Mouse (Mus musculus): Measurements from ENCODE around the gene Hist1h2bq. TPM values are rescaled to one million over a fixed set of nuclear protein-coding genes. Genes with fewer than 3 reads are reported as not detected.
"Not testable (repeated sequence)": the region's sequence is repeated elsewhere in the genome, so short reads cannot be mapped to it uniquely, and the experiment has no call there.

Gene Hist1h2bq
- polyA plus RNA-seq (2015; fragmentation: Nextera tagmentation; extraction: Ambion mirVana) = 12.2 and 13.7 TPM in 2 replicates

DNA sequence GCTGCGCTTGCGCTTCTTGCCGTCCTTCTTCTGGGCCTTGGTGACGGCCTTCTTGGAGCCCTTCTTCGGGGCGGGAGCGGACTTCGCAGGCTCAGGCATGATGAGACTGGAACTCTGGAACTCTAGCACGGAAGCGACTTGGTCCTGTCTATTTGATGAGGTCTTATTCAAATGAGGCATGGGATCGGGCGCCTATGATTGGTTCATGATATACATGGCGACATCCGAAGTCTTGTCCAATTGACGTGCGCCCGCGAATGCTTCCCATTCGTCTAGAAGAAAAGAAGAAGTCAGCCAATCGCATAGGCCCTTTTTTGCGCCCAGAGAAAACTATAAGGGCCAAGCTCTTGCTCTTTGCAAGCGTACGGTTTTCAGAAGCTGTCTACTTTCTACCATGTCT lies at the start of gene Hist1h2bq, which contains the start of gene Hist1h2ao:
Gene Hist1h2bq, minus strand, starts transcription at position 125 of the 400 bp plus-strand sequence.
Gene Hist1h2ao, plus strand, starts transcription at position 393 of the 400 bp plus-strand sequence.
- DNase-seq (ENCODE audit: low spot score); H3K9me3 ChIP-seq (replicated peaks; ENCODE audit: low read length); H3K4me3 ChIP-seq (replicated peaks; ENCODE audit: low read depth, low read length); H3K36me3 ChIP-seq (ENCODE audit: insufficient read depth, low read length); H3K4me1 ChIP-seq (replicated peaks; ENCODE audit: insufficient read depth, low read length); H3K27ac ChIP-seq; H3K9ac ChIP-seq (ENCODE audit: low read depth, low read length); H3K27me3 ChIP-seq (ENCODE audit: insufficient read depth, low read length); H3K4me2 ChIP-seq (ENCODE audit: low read length): not testable (repeated sequence)
- no CpG with 5 or more reads among the region's 23 CpGs for WGBS
- ATAC-seq (replicated peaks; ENCODE audit: low FRiP score, low read depth) = peak; percentile 97

DNA sequence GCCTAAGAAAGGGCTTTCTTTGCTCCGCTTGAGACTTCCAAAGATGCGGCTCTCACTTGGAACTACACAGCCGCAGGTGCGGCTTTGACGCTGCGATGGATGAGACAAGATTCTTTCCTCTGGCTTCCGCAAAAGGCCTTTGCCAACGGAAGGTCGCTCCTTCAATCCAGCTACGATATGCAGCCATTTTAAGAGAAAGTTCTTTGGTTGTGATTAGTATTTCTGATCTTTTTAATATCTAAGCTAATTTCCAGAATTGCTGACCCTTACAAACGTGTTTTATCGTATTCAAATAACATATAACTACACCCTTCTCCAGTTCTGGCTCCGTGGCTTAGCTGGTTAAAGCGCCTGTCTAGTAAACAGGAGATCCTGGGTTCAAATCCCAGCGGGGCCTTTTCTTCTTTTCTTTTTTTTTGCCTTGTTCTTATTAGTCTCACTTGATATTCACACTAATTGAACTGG lies 45.7 kb upstream of the Hist1h2bq start:
- Histone ChIP-seq H3K4me3 (replicated peaks; ENCODE audit: low read depth, low read length) (peak overlapping the region; percentile 36), H3K36me3 (ENCODE audit: insufficient read depth, low read length) (no peaks in the 10 kb centered on the region), H3K4me2 (ENCODE audit: low read length) (peak overlapping the region; percentile 61), H3K27ac (no peak overlapping the region), H3K9me3 (replicated peaks; ENCODE audit: low read length) (no peaks in the 10 kb centered on the region), H3K27me3 (ENCODE audit: insufficient read depth, low read length) (no peaks in the 10 kb centered on the region), H3K4me1 (replicated peaks; ENCODE audit: insufficient read depth, low read length) (no peaks in the 10 kb centered on the region), H3K9ac (ENCODE audit: low read depth, low read length) (0 out of 2 replicates have a peak overlapping the region, but pooled peaks have one; percentile 18)
- ATAC-seq (replicated peaks; ENCODE audit: low FRiP score, low read depth) = no peak
- DNase-seq (ENCODE audit: low spot score) = peak; percentile 49
- 4% methylated on average over 15 of the region's 15 CpGs for WGBS
- no peak for TF ChIP-seq CTCF (IDR thresholded peaks at IDR 0.05; ENCODE audit: low read depth)

- no peak for TF ChIP-seq CTCF (IDR thresholded peaks at IDR 0.05; ENCODE audit: low read depth)
- Histone ChIP-seq H3K4me2 (ENCODE audit: low read length) (peak overlapping the region; percentile 61; the same call in 1 of the 2 replicates), H3K27me3 (ENCODE audit: insufficient read depth, low read length) (no peaks in the 10 kb centered on the region), H3K9ac (ENCODE audit: low read depth, low read length) (no peak overlapping the region), H3K4me3 (replicated peaks; ENCODE audit: low read depth, low read length) (peak overlapping the region; percentile 36), H3K36me3 (ENCODE audit: insufficient read depth, low read length) (no peaks in the 10 kb centered on the region), H3K9me3 (replicated peaks; ENCODE audit: low read length) (no peaks in the 10 kb centered on the region), H3K4me1 (replicated peaks; ENCODE audit: insufficient read depth, low read length) (no peaks in the 10 kb centered on the region), H3K27ac (no peak overlapping the region)
- WGBS = 8% methylated on average over 11 of the region's 11 CpGs
- DNase-seq (ENCODE audit: low spot score) = peak; percentile 39
- ATAC-seq (replicated peaks; ENCODE audit: low FRiP score, low read depth) = 0 out of 2 replicates have a peak, but pooled peaks have one; percentile 54
Measured at GRCm38 (mm10) chr13:21855146-21855545, 45.1 kb upstream of the Hist1h2bq start.

DNA sequence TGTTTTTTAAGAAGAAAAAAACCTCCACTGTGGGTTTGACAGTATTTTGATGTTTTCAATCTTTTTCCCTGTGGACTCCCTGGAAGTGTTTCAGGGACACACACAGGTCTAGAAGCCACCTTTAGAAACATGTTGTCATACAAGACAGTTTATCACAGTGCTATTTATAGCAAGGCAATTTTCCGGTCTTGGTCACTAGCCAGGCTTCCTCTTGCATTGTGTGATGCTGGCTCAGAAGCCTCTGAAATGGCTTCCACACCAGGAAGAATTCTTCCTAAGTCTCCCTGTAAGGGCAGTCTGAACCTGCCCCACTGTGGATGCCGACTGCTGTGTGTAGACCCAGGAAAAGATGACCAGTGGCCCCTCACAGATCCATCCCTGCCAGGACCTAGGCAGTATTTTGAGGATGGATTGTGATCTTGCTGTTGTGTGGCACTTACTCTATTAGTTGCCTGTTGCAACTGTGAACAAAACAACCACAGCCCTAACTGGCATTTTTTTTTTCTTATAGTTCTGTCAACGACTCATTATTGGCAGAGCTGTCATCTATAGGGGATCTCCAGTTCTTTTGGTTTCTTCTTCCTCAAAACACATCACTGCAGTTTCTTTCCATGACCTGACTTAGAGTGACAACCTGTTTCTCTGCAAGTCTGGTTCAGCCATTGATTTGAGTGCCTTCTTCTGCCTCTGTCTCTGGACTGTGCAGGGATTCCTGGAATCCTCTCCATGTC lies 42.4 kb upstream of the Hist1h2bq start:
- no peaks in the 10 kb centered on the region for H3K27me3 ChIP-seq (ENCODE audit: insufficient read depth, low read length)
- H3K4me3 ChIP-seq (replicated peaks; ENCODE audit: low read depth, low read length) = no peak overlapping the region
- DNase-seq (ENCODE audit: low spot score) = peak; percentile 21
- no peak overlapping the region for H3K9ac ChIP-seq (ENCODE audit: low read depth, low read length)
- no peaks in the 10 kb centered on the region for H3K4me1 ChIP-seq (replicated peaks; ENCODE audit: insufficient read depth, low read length)
- H3K36me3 ChIP-seq (ENCODE audit: insufficient read depth, low read length) = no peaks in the 10 kb centered on the region
- ATAC-seq (replicated peaks; ENCODE audit: low FRiP score, low read depth) = no peak
- H3K27ac ChIP-seq = no peak overlapping the region
- 62% methylated on average over 3 of the region's 3 CpGs for WGBS
- no peak overlapping the region for H3K4me2 ChIP-seq (ENCODE audit: low read length)
- no peak for TF ChIP-seq CTCF (IDR thresholded peaks at IDR 0.05; ENCODE audit: low read depth)
- no peaks in the 10 kb centered on the region for H3K9me3 ChIP-seq (replicated peaks; ENCODE audit: low read length)

DNA sequence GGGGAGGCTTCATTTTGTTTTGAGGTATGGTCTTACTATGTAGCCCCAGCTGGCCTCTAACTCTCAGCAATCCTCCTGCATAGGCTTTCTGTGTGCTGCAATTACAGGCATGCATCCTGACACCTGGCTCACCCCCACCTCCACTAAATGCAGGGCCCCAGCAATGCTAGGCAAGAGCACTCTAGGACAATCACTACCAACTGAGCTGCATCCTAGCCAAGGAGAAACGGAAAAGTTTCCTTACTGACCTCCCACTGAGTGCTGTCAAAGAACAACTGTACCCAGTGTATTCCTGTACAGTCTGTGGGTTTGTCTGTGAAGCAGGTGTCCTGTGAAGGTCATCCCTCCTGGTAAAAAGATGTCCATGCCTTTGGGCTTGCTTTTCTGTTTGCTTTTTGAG lies 40.7 kb upstream of the Hist1h2bq start:
- H3K9ac ChIP-seq (ENCODE audit: low read depth, low read length); H3K36me3 ChIP-seq (ENCODE audit: insufficient read depth, low read length); H3K9me3 ChIP-seq (replicated peaks; ENCODE audit: low read length); H3K4me2 ChIP-seq (ENCODE audit: low read length); H3K4me1 ChIP-seq (replicated peaks; ENCODE audit: insufficient read depth, low read length); H3K4me3 ChIP-seq (replicated peaks; ENCODE audit: low read depth, low read length); H3K27me3 ChIP-seq (ENCODE audit: insufficient read depth, low read length); ATAC-seq (replicated peaks; ENCODE audit: low FRiP score, low read depth); H3K27ac ChIP-seq; DNase-seq (ENCODE audit: low spot score): not testable (repeated sequence)
- WGBS = 50% methylated on average over 1 of the region's 1 CpGs

DNA sequence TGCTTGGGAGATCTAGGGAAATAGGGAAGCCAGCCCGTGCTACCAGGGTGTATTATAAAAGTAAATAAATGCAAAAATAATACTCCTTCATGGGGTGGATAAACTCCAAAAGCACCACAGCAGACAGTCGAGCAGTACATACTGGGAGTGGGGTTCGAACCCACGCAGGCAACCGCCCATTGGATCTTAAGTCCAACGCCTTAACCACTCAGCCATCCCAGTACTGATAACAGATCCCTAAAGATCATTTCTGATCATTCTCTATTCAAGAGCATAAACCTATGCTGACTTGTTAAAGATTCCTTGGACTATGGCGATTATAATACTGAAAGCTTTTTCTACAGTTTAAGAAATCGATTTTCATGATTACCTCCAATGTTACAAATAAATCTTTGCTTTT lies 37.9 kb upstream of the Hist1h2bq start:
- DNase-seq (ENCODE audit: low spot score) (no peak), ATAC-seq (replicated peaks; ENCODE audit: low FRiP score, low read depth) (no peak)
- Histone ChIP-seq H3K9me3 (replicated peaks; ENCODE audit: low read length) (no peaks in the 10 kb centered on the region), H3K27me3 (ENCODE audit: insufficient read depth, low read length) (no peaks in the 10 kb centered on the region), H3K9ac (ENCODE audit: low read depth, low read length) (no peak overlapping the region), H3K36me3 (ENCODE audit: insufficient read depth, low read length) (no peaks in the 10 kb centered on the region), H3K4me1 (replicated peaks; ENCODE audit: insufficient read depth, low read length) (no peaks in the 10 kb centered on the region), H3K4me2 (ENCODE audit: low read length) (no peak overlapping the region), H3K27ac (no peak overlapping the region), H3K4me3 (replicated peaks; ENCODE audit: low read depth, low read length) (no peak overlapping the region)
- WGBS = 40% methylated on average over 8 of the region's 8 CpGs
- TF ChIP-seq CTCF (IDR thresholded peaks at IDR 0.05; ENCODE audit: low read depth) = no peak

DNA sequence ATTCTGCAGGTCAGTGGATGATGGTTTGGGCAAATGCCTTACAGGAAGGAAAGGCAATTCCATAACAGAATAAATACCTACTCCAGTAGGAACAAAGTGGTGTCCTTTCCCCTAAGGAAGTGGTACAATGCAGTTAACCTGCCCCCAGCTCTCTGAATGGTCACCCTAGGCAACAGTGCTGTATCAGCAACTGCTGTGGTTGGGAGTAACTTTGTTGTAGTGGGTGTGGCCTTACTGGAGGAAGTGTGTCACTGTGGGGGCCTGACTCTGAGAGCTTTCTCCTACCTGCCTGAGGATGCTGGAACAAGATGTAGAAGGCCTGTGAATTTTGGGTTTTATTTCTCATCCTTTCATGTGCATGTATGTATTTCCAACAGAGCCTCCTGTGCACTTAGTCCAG lies 36.4 kb upstream of the Hist1h2bq start:
- H3K36me3 ChIP-seq (ENCODE audit: insufficient read depth, low read length); H3K27ac ChIP-seq; H3K4me1 ChIP-seq (replicated peaks; ENCODE audit: insufficient read depth, low read length); H3K4me2 ChIP-seq (ENCODE audit: low read length); DNase-seq (ENCODE audit: low spot score); H3K27me3 ChIP-seq (ENCODE audit: insufficient read depth, low read length); ATAC-seq (replicated peaks; ENCODE audit: low FRiP score, low read depth); H3K4me3 ChIP-seq (replicated peaks; ENCODE audit: low read depth, low read length); H3K9ac ChIP-seq (ENCODE audit: low read depth, low read length); H3K9me3 ChIP-seq (replicated peaks; ENCODE audit: low read length): not testable (repeated sequence)

GRCm38 (mm10) chr13:21840508-21840907 lies 30.5 kb upstream of the Hist1h2bq start:
- no CpG with 5 or more reads among the region's 4 CpGs for WGBS

GRCm38 (mm10) chr13:21833461-21833860 lies 23.5 kb upstream of the Hist1h2bq start, which contains the start of the genes Hist1h2ap and Hist1h2br:
Gene Hist1h2ap, minus strand, starts transcription at chr13:21833507.
Gene Hist1h2br, plus strand, starts transcription at chr13:21833743.
- not testable (repeated sequence) for H3K9ac ChIP-seq (ENCODE audit: low read depth, low read length)
- no CpG with 5 or more reads among the region's 24 CpGs for WGBS

More at GRCm38 (mm10) chr13:21840508-21840907, 30.5 kb upstream of the Hist1h2bq start:
- not testable (repeated sequence) for H3K4me2 ChIP-seq (ENCODE audit: low read length); H3K4me1 ChIP-seq (replicated peaks; ENCODE audit: insufficient read depth, low read length); DNase-seq (ENCODE audit: low spot score); H3K9ac ChIP-seq (ENCODE audit: low read depth, low read length); H3K9me3 ChIP-seq (replicated peaks; ENCODE audit: low read length); H3K27ac ChIP-seq; H3K27me3 ChIP-seq (ENCODE audit: insufficient read depth, low read length); H3K36me3 ChIP-seq (ENCODE audit: insufficient read depth, low read length); H3K4me3 ChIP-seq (replicated peaks; ENCODE audit: low read depth, low read length)
- peak; percentile 73 for ATAC-seq (replicated peaks; ENCODE audit: low FRiP score, low read depth)

More at GRCm38 (mm10) chr13:21833461-21833860, 23.5 kb upstream of the Hist1h2bq start, which contains the start of the genes Hist1h2ap and Hist1h2br:
- H3K9me3 ChIP-seq (replicated peaks; ENCODE audit: low read length); H3K4me2 ChIP-seq (ENCODE audit: low read length); H3K27me3 ChIP-seq (ENCODE audit: insufficient read depth, low read length); H3K36me3 ChIP-seq (ENCODE audit: insufficient read depth, low read length); H3K4me3 ChIP-seq (replicated peaks; ENCODE audit: low read depth, low read length); H3K27ac ChIP-seq; DNase-seq (ENCODE audit: low spot score); H3K4me1 ChIP-seq (replicated peaks; ENCODE audit: insufficient read depth, low read length): not testable (repeated sequence)
- peak; percentile 93 for ATAC-seq (replicated peaks; ENCODE audit: low FRiP score, low read depth)
